Mouse (Mus musculus): ENCODE data around the gene Gm49384.

DNA sequence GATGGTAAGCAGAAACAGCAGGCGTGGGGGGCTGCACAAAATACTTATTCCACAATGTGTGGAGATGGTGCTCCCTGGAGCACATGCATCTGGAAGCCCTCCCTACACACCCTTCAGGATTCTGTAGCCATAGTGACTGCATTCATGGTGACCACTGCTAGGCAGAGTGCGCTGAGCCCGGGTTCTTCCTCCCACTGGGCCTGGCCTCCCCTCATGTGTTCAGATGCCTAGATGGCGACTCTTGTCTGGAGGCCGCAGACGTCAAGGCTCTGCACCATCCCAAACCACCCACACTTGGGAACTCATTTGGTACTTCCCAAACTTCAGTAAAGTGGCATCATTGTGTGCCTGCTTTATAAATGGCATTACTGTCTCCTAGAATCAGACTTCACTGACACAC, 60.6 kb downstream of the Gm49384 start:
- TF ChIP-seq CTCF (IDR thresholded peaks at IDR 0.05; ENCODE audit: extremely low read depth, insufficient read depth, insufficient read length, insufficient replicate concordance) (no peak), POLR2A (IDR thresholded peaks at IDR 0.05; ENCODE audit: low read depth, low read length) (no peak)

Measured in spleen, adult 2 months (tissue).